Mouse (Mus musculus) heart, embryonic 11.5 days (tissue): ENCODE measurements around the gene Guca2b. TPM values are rescaled to one million over a fixed set of nuclear protein-coding genes. Genes with fewer than 3 reads are reported as not detected.

Experiments used
- ATAC-seq: fragments of 200-750 bp; cut with Nextera tagmentation; replicated peaks from 2 replicates; pipeline ENCODE4 v1.8.0; 2017; ENCODE audit warnings: moderate library complexity; ENCODE audit not compliant: insufficient number of reproducible peaks, low FRiP score, low TSS enrichment
- H3K27ac ChIP-seq: fragments of 300-500 bp; sonication (generic); 2 replicates; pipeline ENCODE4 v1.5.1; 2014; ENCODE audit warnings: mild to moderate bottlenecking, low read depth, low read length
- H3K27me3 ChIP-seq: fragments of 300-500 bp; sonication (generic); 2 replicates; pipeline ENCODE4 v1.6.1; 2014; ENCODE audit warnings: mild to moderate bottlenecking, low read length, mixed read lengths; ENCODE audit not compliant: control insufficient read depth, insufficient read depth
- H3K36me3 ChIP-seq: fragments of 300-500 bp; sonication (generic); 2 replicates; pipeline ENCODE4 v1.6.1; 2014; ENCODE audit warnings: mild to moderate bottlenecking, low read length, moderate library complexity, mixed read lengths; ENCODE audit not compliant: control insufficient read depth, insufficient read depth
- H3K4me1 ChIP-seq: fragments of 300-500 bp; sonication (generic); 2 replicates; pipeline ENCODE4 v1.6.1; 2014; ENCODE audit warnings: low read length; ENCODE audit not compliant: control insufficient read depth, insufficient read depth
- H3K4me2 ChIP-seq: fragments of 300-500 bp; sonication (generic); 2 replicates; pipeline ENCODE4 v1.6.1; 2014; ENCODE audit warnings: mild to moderate bottlenecking, moderate library complexity
- H3K4me3 ChIP-seq: fragments of 300-500 bp; sonication (generic); 2 replicates; pipeline ENCODE4 v1.5.1; 2014; ENCODE audit warnings: low read depth, low read length
- H3K9ac ChIP-seq: fragments of 300-500 bp; sonication (generic); 2 replicates; pipeline ENCODE4 v1.6.1; 2014; ENCODE audit warnings: mild to moderate bottlenecking, low read depth, low read length, moderate library complexity
- H3K9me3 ChIP-seq: fragments of 300-500 bp; sonication (generic); replicated peaks from 2 replicates; pipeline ENCODE4 v1.6.1; 2016; ENCODE audit warnings: low read length; ENCODE audit not compliant: control insufficient read depth
- WGBS: fragments of 180-500 bp; shearing (Covaris S2); extraction: QIAGEN DNeasy Blood & Tissue Kit; methylation state at CpG from one replicate; pipeline ENCODE4 v1.1.7; 2014; ENCODE audit not compliant: insufficient replicate concordance; 5-methylcytosine and 5-hydroxymethylcytosine counted together
- polyA plus RNA-seq: library from polyadenylated mRNA; unstranded; fragments of >200 nt; fragmentation: Nextera tagmentation; extraction: Ambion mirVana; gene quantifications from 2 replicates; pipeline ENCODE4 v1.2.1, GENCODE M21; 2014

Gene Guca2b
- polyA plus RNA-seq, 1 experiment from 2014 or later, result not detected

- Histone ChIP-seq H3K4me3 (no peak within 1 kb of the TSS), H3K9ac (no peak within 1 kb of the TSS), H3K27me3 (no peaks in the 10 kb centered on the region), H3K36me3 (no peaks in the 10 kb centered on the region), H3K27ac (peak within 1 kb of the TSS; percentile 50), H3K9me3 (no peaks in the 10 kb centered on the region), H3K4me1 (peaks cover 35% of the 10 kb centered on the region), H3K4me2 (no peak within 1 kb of the TSS)
- no peak for ATAC-seq
- 57% methylated on average over 4 of the region's 4 CpGs for WGBS
Measured at GRCm38 (mm10) chr4:119637176-119637845, 21.4 kb downstream of the Guca2b start, which contains the start of gene Guca2a. TSS of gene Guca2a (plus strand) at chr4:119637704.

- no peak overlapping the region for H3K9ac ChIP-seq
- H3K27ac ChIP-seq, result no peak overlapping the region
- H3K27me3 ChIP-seq, result no peaks in the 10 kb centered on the region
- no peak overlapping the region for H3K4me2 ChIP-seq
- no peak overlapping the region for H3K4me3 ChIP-seq
- WGBS, result 69% methylated on average over 7 of the region's 7 CpGs
- no peak for ATAC-seq
- no peaks in the 10 kb centered on the region for H3K9me3 ChIP-seq
- no peaks in the 10 kb centered on the region for H3K36me3 ChIP-seq
- H3K4me1 ChIP-seq, result peaks cover 41% of the 10 kb centered on the region
Measured at GRCm38 (mm10) chr4:119636731-119637130, 22.0 kb downstream of the Guca2b start.

- Histone ChIP-seq H3K9me3 (no peaks in the 10 kb centered on the region), H3K4me1 (peaks cover 52% of the 10 kb centered on the region), H3K27ac (no peak overlapping the region), H3K36me3 (no peaks in the 10 kb centered on the region), H3K4me3 (no peak overlapping the region), H3K9ac (no peak overlapping the region), H3K27me3 (no peaks in the 10 kb centered on the region), H3K4me2 (no peak overlapping the region)
- WGBS, result 66% methylated on average over 8 of the region's 8 CpGs
- ATAC-seq, result no peak
Measured at GRCm38 (mm10) chr4:119635686-119636085, 23.1 kb downstream of the Guca2b start.

- WGBS, result 57% methylated on average over 6 of the region's 6 CpGs
- ATAC-seq, result no peak
- Histone ChIP-seq H3K9me3 (no peaks in the 10 kb centered on the region), H3K4me2 (no peak overlapping the region), H3K36me3 (no peaks in the 10 kb centered on the region), H3K4me1 (peaks cover 54% of the 10 kb centered on the region), H3K27ac (no peak overlapping the region), H3K4me3 (no peak overlapping the region), H3K27me3 (no peaks in the 10 kb centered on the region), H3K9ac (no peak overlapping the region)
Measured at GRCm38 (mm10) chr4:119634908-119635660, 23.7 kb downstream of the Guca2b start.

GRCm38 (mm10) chr4:119633948-119634347, 24.8 kb downstream of the Guca2b start:
- H3K4me1 ChIP-seq, result peaks cover 54% of the 10 kb centered on the region

GRCm38 (mm10) chr4:119633342-119633741, 25.4 kb downstream of the Guca2b start:
- peaks cover 54% of the 10 kb centered on the region for H3K4me1 ChIP-seq
- H3K36me3 ChIP-seq, result peaks cover 3% of the 10 kb centered on the region; the same call in 1 of the 2 replicates
- H3K9ac ChIP-seq, result 0 out of 2 replicates have a peak overlapping the region, but pooled peaks have one; percentile 22
- no peak overlapping the region; the same call in 1 of the 2 replicates for H3K4me2 ChIP-seq
- no peak overlapping the region for H3K4me3 ChIP-seq
- H3K27me3 ChIP-seq, result no peaks in the 10 kb centered on the region
- H3K9me3 ChIP-seq, result no peaks in the 10 kb centered on the region
- ATAC-seq, result no peak
- peak overlapping the region; percentile 71 for H3K27ac ChIP-seq
- WGBS, result 50% methylated on average over 7 of the region's 7 CpGs

More at GRCm38 (mm10) chr4:119633948-119634347, 24.8 kb downstream of the Guca2b start:
- Histone ChIP-seq H3K27me3 (no peaks in the 10 kb centered on the region), H3K36me3 (peaks cover 3% of the 10 kb centered on the region; the same call in 1 of the 2 replicates), H3K9ac (no peak overlapping the region), H3K4me2 (no peak overlapping the region), H3K4me3 (no peak overlapping the region), H3K9me3 (no peaks in the 10 kb centered on the region), H3K27ac (no peak overlapping the region)
- WGBS, result 86% methylated on average over 3 of the region's 3 CpGs
- no peak for ATAC-seq

GRCm38 (mm10) chr4:119632721-119633120, 26.0 kb downstream of the Guca2b start:
- peak overlapping the region; percentile 16; the same call in 1 of the 2 replicates for H3K4me2 ChIP-seq
- WGBS, result 25% methylated on average over 7 of the region's 7 CpGs
- no peaks in the 10 kb centered on the region for H3K9me3 ChIP-seq
- peaks cover 3% of the 10 kb centered on the region; the same call in 1 of the 2 replicates for H3K36me3 ChIP-seq
- H3K27me3 ChIP-seq, result no peaks in the 10 kb centered on the region
- H3K9ac ChIP-seq, result 0 out of 2 replicates have a peak overlapping the region, but pooled peaks have one; percentile 5
- peak overlapping the region; percentile 71 for H3K27ac ChIP-seq
- no peak overlapping the region for H3K4me3 ChIP-seq
- H3K4me1 ChIP-seq, result peaks cover 54% of the 10 kb centered on the region
- no peak for ATAC-seq

- peaks cover 3% of the 10 kb centered on the region; the same call in 1 of the 2 replicates for H3K36me3 ChIP-seq
- WGBS, result 30% methylated on average over 11 of the region's 11 CpGs
- peak overlapping the region; percentile 39; the same call in 1 of the 2 replicates for H3K9ac ChIP-seq
- H3K9me3 ChIP-seq, result no peaks in the 10 kb centered on the region
- ATAC-seq, result peak; percentile 56; the same call in 1 of the 2 replicates
- peak overlapping the region; percentile 2; the same call in 1 of the 2 replicates for H3K4me2 ChIP-seq
- H3K4me3 ChIP-seq, result no peak overlapping the region
- H3K27me3 ChIP-seq, result no peaks in the 10 kb centered on the region
- peak overlapping the region; percentile 46 for H3K27ac ChIP-seq
- peaks cover 54% of the 10 kb centered on the region for H3K4me1 ChIP-seq
Measured at GRCm38 (mm10) chr4:119631115-119631919, 27.4 kb downstream of the Guca2b start.
